9 mouse cellular contexts compared by ENCODE assay signal in the genomic region with DNA sequence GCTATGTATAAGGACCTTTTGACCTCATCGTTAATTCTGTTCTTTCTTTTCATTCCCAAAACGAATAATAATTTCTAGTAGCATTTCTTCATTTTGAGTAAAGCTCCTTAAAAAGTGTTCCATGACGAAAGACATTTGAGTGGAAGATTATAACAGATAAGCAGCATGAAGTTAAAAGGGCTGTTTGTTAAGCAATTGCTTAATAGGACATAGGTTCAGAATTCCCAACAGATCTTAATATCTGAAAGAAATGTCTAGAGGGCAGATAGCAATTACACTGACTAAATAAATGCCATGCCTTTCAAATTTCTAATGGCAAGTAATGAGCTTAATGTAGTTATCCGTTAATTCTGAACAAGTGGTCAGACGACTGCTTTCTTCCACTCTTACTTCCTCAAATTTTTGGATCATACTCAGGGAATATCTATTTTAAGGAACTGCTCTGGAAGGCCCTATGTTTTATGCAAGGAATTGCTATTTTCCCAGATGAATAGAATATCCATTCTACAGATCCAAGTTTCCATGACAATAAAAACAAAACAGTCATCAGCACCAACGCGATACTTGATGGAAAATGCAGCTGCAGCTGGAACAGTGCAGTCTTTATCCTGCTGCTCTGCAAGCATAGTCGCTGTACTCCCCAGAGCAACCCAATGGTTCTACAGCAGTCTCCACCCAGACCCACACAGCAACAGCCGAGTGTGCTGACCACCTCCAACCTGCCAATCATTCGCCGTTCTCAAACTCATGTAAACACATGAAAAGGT.
DNase-seq lines count a peak whose midpoint lies in the region; ATAC-seq and TF ChIP-seq lines count a peak whose summit lies in the region.
"Had no signal": no experiment of that assay in that cellular context is flagged by ENCODE, and none has a peak within 500 bp of the region (broad histone marks: within the 10 kb centered on the region; RNA-seq: fewer than 3 reads in every experiment).

No protein-coding gene starts in this region.

- no peak for TF ChIP-seq CTCF in gastrocnemius, adult 2 months (IDR thresholded peaks at IDR 0.05)

- intact Hi-C loops in gastrocnemius, adult 2 months (cut with DNase I): loop anchor here (10.0 kb wide), 1 partner anchor 125 kb away; no protein-coding TSS in a partner anchor

- 61% methylated on average over 11 of the region's 11 CpGs for WGBS in intestine, embryonic 16.5 days
- WGBS in neural tube, embryonic 12.5 days: 62% methylated on average over 11 of the region's 11 CpGs

- peak overlapping the region; percentile 57 for H3K4me3 ChIP-seq in gastrocnemius, adult 2 months
- H3K4me3 ChIP-seq in intestine, embryonic 16.5 days (ENCODE audit: low read length): no peak overlapping the region
- no peak overlapping the region for H3K4me3 ChIP-seq in neural tube, embryonic 12.5 days
- H3K4me3 ChIP-seq: megakaryocyte, embryonic 14.5 days had no signal

- peak; percentile 14 for DNase-seq in adrenal gland, postnatal 10 days
- DNase-seq in adrenal gland, adult 8-10 months: no peak
- DNase-seq in brain, embryonic 18.5 days (ENCODE audit: low read depth, low spot score): peak; percentile 22
- DNase-seq in gastrocnemius, adult 2 months: peak; percentile 56
- no peak for DNase-seq in adrenal gland, adult (ENCODE audit: inconsistent age in 2 of 2, low spot score in 1 of 2)
- DNase-seq in urinary bladder, postnatal 14 days (ENCODE audit: low spot score): no peak

- no peaks in the 10 kb centered on the region for H3K36me3 ChIP-seq in intestine, embryonic 16.5 days (ENCODE audit: control insufficient read depth, insufficient read depth, low read length)
- no peaks in the 10 kb centered on the region for H3K36me3 ChIP-seq in neural tube, embryonic 12.5 days

- ATAC-seq in intestine, embryonic 16.5 days: peak; percentile 60; the same call in 1 of the 2 replicates
- no peak for ATAC-seq in neural tube, embryonic 12.5 days (ENCODE audit: low FRiP score, low read depth)

- H3K9me3 ChIP-seq in intestine, embryonic 16.5 days (ENCODE audit: control insufficient read depth, low read length): no peaks in the 10 kb centered on the region
- H3K9me3 ChIP-seq in neural tube, embryonic 12.5 days: no peaks in the 10 kb centered on the region
- H3K9me3 ChIP-seq: megakaryocyte, embryonic 14.5 days had no signal

- no peaks in the 10 kb centered on the region for H3K27me3 ChIP-seq in intestine, embryonic 16.5 days (replicated peaks; ENCODE audit: control insufficient read depth, insufficient read depth, low read length)
- no peaks in the 10 kb centered on the region for H3K27me3 ChIP-seq in neural tube, embryonic 12.5 days (replicated peaks)
- H3K27me3 ChIP-seq: megakaryocyte, embryonic 14.5 days had no signal

- no peak overlapping the region for H3K9ac ChIP-seq in intestine, embryonic 16.5 days (ENCODE audit: low read depth, low read length)
- H3K9ac ChIP-seq in neural tube, embryonic 12.5 days: no peak overlapping the region

- no peaks in the 10 kb centered on the region for H3K4me1 ChIP-seq in intestine, embryonic 16.5 days (ENCODE audit: control insufficient read depth, insufficient read depth, low read length)
- H3K4me1 ChIP-seq in neural tube, embryonic 12.5 days: peaks cover 6% of the 10 kb centered on the region

- no peak overlapping the region for H3K4me2 ChIP-seq in intestine, embryonic 16.5 days (ENCODE audit: low read depth, low read length)
- 0 out of 2 replicates have a peak overlapping the region, but pooled peaks have one; percentile 16 for H3K4me2 ChIP-seq in neural tube, embryonic 12.5 days (replicated peaks)

- H3K27ac ChIP-seq in gastrocnemius, adult 2 months: peak overlapping the region; percentile 77
- no peak overlapping the region for H3K27ac ChIP-seq in intestine, embryonic 16.5 days (ENCODE audit: low read length)
- H3K27ac ChIP-seq in neural tube, embryonic 12.5 days: no peak overlapping the region

Comparison
In these comparisons a context has a peak if more than half of its experiments do, and no peak if none do; other contexts are left out.
1. DNase-seq: peak in adrenal gland, postnatal 10 days (single experiment), brain, embryonic 18.5 days (single experiment) and gastrocnemius, adult 2 months (single experiment); none in adrenal gland, adult 8-10 months (single experiment), adrenal gland, adult (0 of 2) and urinary bladder, postnatal 14 days (single experiment).